Mouse (Mus musculus) MN1 (cell line): ENCODE results near the gene Upf2.
"Not testable (repeated sequence)": the region's sequence is repeated elsewhere in the genome, so short reads cannot be mapped to it uniquely, and the experiment has no call there.

Source experiments
- DNase-seq: peaks from one replicate; pipeline ENCODE4 v3.0.0-alpha.2; 2016; ENCODE audit warnings: low spot score

The Upf2 gene

DNA sequence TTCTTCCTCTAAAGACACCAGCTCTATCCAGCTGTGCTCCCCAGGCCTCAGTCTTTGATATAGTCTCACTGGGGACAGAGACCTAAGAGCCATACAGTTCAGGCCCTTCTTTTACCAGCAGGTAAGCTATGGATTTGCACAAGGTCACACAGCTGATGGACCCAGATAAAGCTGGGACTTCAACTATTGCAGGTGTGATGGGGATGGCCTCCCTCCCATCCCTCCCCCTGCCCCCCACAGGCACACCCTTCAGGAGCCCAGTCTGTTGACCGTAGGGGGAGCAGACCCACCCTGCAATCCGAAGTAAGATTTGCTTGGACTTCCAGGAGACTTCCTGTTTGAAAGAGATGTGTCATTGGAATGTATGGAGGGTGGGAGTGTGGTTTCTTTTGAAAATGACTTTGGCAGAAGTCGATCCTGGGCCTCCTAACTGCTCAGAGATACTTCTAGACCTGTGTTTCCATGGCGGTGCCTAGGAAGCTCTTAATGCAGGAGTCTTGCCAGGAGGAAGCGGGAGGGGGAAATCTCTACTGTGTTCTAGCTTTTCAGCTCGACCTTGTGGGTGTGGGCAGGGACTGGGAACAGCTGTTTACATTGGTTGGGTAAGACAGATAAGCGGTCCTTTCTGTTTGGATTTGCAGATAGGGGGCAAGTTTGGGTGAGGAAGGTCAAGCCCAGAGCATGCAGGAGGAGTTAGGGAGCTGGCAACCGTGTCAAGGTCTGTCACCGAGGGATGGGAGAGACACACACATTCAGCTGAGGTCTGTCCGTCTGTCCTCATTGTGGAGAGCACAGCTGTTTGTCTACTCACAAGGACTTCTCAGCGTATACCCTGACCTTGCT is 120.5 kb downstream of the Upf2 start:
- no peak for DNase-seq

DNA sequence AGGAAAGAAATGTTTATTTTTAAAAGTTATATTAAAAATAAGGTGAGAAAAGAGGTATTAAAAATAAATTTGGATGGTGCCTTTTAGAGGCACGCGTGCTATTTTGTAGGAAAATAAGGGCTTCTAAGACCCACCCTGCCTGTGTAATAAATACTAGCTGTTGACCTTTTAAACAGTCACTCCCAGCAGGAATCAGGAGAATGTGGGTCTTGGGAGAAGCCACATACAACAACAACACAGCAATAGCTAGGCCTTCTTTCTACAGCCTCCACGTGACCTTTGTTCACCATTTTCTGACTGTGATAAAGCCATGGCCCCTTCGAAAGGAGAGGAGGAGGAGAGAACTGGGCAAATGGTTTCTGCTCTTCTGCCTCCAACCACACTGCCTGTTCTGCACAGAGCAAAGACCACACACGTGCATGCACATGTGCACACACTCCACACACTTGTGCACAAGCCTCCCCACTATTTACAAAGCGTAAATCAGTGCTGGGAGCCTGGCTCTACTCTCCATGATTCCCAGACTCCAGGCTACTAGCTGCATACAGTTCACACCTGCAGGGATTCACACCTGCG is 121.5 kb downstream of the Upf2 start:
- no peak for DNase-seq

DNA sequence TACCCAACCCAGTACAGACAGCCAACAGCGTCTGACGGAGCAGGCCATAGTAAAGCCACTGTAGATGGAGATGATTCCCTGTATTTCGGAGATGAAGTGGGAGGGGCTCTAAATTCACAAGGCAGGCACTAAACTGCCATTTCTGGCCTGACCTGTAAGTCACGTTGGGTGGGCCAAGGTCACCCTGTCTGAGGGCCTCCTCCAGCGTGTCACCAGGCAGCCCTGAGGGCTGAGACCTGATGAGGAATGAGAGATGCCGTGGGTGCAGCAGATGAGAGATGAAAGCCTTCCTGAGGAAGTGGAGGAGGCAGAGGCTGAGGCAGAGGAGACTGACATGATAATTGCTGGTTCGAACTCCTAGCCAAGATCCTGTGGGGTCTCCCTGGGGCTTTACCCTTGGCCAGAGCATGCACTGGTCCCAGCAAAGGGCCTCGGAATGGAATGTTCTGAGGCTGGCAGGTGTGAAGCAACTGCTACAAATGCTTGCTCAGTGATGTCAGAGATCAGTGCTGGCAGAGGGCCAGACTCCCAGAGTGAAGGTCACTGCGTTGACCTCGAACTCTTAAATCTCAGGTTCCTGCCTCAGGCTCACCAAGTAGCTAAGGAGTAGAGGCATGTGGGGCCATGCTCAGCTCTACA is 123.7 kb downstream of the Upf2 start:
- no peak for DNase-seq

DNA sequence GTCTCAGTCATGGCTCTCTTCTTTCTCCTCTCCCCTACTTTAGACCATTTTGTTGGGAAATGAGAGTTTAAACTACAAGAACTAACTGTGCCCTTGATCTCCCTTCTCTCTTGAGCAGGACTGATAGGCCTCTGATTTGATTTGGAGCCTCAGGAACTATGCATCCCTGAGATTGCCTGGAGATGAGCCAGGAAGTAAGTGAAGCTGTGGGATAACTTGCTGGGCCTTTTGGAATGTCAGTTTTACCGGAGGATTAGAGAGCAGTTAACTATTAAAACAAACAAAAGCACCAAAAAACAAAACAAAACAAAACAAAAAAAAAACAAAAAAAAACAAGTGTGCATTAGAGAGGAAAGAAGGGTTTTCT is 124.2 kb downstream of the Upf2 start:
- no peak for DNase-seq

DNA sequence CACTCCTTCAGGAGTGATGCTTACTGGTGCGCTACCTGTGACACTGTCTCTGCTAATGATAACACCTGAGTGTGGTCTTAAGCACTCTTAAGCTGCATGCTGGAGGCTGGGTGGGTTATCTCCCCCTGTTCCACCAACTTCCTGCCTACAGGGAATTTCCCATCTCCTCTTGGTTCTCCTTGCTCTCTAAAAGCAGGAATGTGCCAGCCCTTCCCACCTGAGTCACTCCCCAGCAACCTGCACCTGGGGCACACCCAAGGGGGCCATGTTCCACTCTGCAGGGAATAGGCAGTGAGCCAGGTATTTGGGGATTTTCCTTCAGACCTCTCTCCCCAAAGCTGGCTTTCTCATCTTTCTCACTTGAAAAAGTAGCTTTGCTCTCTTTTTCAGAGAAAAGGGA is 128.8 kb downstream of the Upf2 start:
- DNase-seq: no peak

DNA sequence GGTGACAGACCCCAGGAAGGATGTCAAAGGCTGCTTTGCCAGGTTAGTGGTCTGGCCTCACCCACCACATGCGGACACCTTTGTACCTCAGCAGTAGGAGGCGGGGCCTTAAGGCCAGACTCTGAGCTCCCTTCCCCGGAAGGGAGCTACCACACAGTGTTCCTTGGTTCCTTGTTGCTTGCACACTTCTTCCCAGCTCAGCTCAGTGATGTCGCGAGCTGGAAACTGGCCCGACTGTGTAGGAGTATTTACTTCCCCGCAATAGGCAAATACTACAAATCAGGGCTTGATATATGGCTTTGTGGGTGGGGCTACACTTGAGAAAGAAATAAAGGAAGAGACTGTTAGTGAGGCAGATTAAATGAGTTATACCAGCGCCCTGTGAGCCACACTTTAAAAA is 129.8 kb downstream of the Upf2 start:
- DNase-seq: no peak

DNA sequence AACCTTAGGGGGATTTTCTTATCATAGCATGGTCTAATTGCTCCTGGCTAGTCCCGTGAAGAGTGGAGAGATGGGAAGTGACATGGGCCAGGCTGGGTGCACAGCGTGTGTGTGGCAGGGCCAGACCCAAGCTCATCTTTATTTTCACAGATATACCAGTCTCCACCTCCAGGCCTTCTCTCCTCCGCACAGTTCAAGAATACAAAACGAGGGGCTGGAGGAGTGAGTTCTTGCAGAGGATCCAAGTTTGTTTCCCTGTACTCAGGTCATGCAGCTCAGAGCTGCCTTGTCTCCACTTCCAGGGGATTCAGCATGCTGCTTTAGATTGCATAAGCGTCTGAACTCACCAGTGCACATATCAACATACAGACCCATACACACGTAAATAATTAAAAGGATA is 131.3 kb downstream of the Upf2 start:
- no peak for DNase-seq

DNA sequence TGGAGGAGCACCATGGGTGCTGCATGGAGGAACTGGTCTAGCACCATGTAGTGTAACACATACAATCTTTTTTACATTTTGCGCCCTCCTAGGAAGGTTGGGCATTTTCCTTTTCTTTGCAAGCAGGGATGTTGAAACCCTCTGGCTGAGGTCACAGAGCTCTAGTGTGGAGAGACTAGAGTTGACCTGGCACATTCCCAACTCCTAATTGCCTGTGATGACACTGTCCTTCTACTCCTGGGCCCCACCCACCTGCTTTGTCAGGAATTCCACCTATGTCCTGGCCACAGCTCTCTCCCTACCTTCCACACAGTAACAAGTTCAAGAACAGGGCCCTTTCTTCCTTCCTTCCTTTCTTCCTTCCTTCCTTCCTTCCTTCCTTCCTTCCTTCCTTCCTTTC is 132.4 kb downstream of the Upf2 start:
- no peak for DNase-seq

DNA sequence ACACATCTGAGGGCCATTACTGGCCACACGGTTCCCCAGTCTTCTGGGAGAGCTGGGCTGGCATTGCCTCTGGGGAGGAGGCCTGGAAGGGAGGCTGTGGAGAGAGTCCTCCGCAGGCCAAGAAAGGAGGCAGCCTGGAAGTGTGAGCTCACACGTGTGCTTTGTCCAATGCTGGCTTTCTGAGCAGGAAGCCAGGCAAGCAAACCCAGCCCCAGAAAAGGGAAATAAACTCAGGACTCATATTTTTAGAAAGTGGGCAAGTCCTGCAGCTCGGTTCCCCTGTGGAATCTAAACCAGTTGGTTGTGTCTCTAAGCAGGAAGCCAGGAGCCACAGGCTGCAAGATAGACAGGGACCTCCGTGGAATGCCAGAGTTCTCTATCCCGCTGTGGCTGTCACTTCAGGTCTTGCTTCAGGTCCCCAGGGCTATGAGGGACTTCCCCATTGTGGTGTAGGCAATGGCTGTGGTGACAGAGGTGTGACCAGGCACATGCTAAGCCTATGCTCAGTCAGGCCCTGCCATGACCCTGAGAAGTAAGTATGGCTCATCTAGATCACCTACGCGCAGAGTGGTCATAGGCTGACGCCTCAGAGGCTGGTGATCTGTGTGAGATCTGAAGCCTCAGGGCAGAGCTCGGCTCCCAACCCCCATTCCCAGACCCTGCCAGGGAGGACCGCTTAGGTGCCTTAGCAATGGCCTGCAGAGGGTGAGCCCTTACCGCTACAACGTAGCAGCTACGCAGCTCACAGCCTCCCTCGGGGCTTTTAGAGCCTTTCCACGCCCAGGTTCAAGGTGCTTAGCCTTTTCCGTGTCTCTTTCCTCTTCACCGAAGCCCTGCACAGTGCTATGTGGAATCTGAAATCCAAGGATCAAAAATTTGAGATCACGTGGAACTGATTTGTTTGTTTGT is 134.6 kb downstream of the Upf2 start:
- DNase-seq: no peak

DNA sequence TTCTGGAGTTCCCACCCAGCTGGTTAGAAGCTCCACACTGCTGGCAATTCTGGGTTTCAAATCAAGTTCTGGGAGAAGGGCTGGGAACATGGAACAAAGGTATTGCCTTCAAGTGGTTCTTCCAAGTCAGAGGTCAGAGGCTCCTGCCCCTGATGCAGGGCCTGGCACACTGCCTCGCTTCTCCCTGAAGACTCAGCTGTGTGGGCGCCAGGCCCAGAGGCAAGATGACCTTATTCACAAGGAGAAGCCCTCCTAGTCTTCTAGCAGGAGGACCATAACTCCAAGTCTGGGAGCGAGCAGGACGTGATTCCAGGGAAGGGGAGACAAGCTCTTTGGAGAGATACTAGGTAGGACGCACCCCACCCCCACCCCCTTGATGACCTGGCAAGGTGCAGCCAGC is 135.9 kb downstream of the Upf2 start:
- no peak for DNase-seq

DNA sequence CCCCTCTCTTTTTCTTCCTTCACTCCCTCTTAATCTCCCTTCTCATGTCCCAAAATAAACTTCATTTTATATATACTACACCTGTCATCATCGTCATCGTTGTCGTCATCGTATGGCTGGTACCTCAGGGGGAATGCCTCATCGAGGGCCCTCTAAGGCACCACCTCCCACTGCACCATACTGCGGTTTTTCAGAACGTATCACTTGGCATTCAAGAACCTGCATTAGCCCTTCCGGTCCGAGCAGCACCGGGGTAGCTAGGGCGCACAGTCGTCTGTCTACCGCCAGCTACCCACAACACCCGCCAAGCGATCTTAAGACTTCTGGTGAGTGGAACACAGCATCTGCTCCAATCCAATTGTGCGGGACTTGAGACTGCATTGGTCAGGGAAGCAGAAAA is 138.7 kb downstream of the Upf2 start:
- not testable (repeated sequence) for DNase-seq

DNA sequence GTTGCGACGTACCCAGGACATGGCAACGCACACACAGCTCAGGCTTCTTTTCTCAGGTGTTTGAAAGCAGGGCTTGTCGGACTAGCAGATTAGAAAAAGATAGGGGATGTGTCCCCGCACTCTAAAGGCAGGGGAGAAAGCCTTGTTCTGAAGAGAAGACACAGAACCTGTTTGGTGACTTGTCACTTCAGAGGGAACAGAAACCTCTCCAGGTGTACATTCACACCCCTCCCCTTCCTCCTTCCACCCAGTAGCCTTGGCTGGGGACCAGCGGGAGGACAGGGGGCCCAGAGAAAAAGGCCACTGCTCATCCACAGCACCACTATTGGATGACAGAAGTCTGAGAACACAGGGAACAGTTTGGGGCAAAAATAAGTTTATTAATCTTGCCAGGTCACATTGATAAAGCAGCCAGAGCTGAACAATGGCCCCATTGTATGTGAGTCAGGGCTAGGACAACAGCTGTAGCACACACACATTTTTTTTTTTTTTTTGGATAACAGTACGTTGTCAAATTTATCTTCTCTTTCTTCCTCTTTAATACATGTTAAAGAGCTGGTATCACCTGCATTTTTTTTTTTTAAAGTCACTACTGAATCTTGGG is 145.9 kb downstream of the Upf2 start:
- DNase-seq: no peak

DNA sequence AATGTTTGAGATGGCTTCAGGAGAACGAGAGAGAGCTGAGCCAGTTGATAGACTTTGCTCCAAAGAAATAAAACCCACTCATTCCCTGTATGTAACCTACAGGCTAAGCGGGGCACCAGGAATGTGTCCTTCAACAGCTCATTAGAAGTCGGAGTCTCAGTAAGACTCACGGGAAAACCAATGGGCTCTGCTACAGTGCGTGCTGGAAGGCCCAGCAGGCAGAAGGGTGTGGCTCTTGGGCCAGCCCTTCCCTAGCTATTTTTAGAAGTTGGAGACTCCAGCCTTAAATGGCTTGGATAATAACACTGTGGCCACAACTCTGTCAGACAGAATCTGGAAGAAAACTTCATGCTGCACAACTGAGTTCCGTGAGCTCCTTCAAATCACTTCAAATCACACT is 147.7 kb downstream of the Upf2 start:
- no peak for DNase-seq

DNA sequence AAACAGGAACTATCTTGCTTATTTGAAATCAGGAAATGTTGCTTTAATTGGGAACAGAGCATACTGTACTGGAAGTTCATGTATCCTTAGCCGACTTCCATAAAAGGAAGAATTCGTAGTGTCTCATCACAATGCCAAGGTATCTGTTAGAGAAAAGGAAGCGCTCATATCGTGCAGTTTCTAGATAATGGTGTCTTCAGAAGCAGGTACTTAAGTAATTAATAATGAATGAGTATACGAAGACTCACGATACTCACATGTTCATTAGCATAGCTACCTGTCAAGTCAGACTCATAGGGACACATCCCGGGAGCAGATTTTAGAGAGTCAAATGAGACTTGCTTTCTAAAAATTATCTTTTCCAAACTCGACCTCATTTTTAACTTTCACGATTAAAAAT is 148.2 kb downstream of the Upf2 start:
- DNase-seq: no peak

DNA sequence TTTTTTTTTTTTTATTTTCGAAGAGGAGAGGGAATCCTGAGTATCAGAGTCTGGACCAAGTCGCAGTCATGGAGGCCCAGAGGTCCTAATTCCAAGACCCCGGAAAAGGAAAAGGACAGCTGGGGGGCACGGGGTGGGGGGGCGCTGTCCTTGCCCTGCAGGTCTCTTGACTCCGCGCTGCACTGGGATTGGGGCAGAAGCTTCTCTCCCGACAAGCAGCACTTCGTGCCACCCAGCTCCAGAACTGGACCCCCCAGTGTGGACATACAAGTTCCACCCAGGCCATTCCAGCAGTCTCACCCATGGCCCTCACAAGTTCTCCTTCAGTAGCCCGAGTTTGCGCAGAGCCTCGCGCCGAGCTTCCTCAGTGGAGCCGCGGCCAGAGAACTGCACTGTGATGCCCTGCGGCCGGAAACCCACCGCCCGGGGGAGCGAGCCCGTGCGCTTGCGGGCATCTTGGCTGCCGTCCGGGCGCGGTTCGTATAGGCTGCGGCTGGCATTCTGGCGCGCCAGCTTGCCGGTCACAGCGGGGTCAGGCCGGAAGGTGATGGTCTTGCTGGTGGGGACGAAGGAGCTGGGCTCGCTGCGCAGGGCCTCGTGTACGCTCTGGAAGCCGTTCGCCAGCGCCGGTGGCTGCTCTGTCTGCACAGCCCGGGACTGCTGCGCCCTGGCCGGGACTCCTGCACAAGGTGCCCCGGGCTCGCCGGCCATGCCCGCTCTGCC is 148.9 kb downstream of the Upf2 start:
- DNase-seq: no peak

DNA sequence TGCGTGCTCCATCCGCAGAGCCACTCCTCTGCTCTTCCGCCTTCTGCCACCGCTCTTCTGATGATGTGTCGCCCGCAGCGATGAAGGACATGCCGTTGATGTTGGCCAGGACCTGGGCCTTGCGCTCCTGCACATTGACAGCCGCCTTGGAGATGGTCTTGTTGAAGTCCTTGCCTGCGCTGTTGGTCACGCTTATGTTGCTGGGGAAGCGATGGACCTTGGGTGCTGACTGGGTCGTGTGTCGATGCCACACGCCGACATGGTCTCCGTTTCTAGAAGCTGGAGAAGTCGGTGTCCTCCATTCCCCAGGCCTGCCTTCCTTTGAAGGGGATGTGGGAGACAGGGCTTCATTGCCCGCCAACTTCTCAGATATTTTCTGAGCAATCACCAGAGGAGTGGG is 149.5 kb downstream of the Upf2 start:
- no peak for DNase-seq

DNA sequence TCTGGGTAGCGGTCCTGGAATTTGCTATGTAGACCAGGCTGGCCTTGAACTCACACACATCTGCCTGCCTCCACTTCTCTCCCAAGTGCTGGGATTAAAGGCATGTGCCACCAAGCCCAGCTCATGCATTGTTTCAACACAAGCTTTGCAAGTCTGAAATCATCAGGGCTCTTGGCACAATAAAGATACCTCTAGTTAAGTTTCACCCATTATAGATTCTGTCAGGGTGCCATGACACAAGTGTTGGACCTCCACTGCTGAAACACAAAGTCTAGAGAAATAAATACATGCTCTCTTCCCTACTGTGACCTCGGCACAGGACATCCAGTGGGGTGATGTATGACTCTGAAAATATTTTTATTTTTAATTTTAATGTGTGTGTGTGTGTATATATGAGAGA is 154.2 kb downstream of the Upf2 start:
- no peak for DNase-seq
